Mouse (Mus musculus): ENCODE measurements around the gene Gucd1. TPM values are rescaled to one million over a fixed set of nuclear protein-coding genes. Genes with fewer than 3 reads are reported as not detected.

Gucd1 gene
- total and polyA plus RNA-seq, 2 experiments from 2014 or later, result 28.0 to 113 TPM

DNA sequence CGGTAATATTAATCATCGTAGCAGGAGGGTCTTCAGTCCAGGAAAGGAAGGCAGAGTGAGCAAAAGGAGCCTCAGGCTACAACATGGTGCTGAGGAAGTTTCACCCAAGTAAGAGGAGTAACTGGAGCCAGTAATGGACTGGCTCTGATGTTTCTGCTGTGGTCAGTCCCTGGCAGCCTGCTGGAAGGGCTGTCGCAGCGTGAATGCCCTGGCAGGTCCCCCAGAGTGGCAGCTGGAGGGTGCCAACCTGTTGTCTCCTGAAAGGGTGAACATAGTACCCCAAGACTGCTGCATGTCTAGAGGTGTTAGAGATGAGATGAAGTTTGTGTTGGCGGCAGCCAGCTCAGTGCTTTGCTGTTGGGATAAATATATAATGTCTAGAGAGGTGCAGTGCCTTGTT lies 2.8 kb upstream of the Gucd1 start:
- Histone ChIP-seq H3K9ac (replicated peaks; ENCODE audit: low read depth, low read length) (no peak overlapping the region), H3K36me3 (replicated peaks; ENCODE audit: control insufficient read depth, insufficient read depth, low read length) (peaks cover 54% of the 10 kb centered on the region), H3K27me3 (ENCODE audit: control insufficient read depth, insufficient read depth, low read length) (no peaks in the 10 kb centered on the region), H3K4me3 (ENCODE audit: low read depth, low read length) (no peak overlapping the region), H3K9me3 (replicated peaks; ENCODE audit: control insufficient read depth, low read length) (no peaks in the 10 kb centered on the region), H3K27ac (ENCODE audit: low read depth) (no peak overlapping the region), H3K4me1 (ENCODE audit: control insufficient read depth, insufficient read depth) (peaks cover 18% of the 10 kb centered on the region), H3K4me2 (ENCODE audit: low read depth, low read length) (no peak overlapping the region)
- ATAC-seq (ENCODE audit: insufficient read depth, low read depth) (no peak), DNase-seq (ENCODE audit: low spot score) (no peak)
- 92% methylated on average over 5 of the region's 5 CpGs for WGBS
- TF ChIP-seq EP300 (IDR thresholded peaks at IDR 0.05; ENCODE audit: low read depth), result no peak
- TF ChIP-seq CTCF (IDR thresholded peaks at IDR 0.05; ENCODE audit: low read depth), result no peak

DNA sequence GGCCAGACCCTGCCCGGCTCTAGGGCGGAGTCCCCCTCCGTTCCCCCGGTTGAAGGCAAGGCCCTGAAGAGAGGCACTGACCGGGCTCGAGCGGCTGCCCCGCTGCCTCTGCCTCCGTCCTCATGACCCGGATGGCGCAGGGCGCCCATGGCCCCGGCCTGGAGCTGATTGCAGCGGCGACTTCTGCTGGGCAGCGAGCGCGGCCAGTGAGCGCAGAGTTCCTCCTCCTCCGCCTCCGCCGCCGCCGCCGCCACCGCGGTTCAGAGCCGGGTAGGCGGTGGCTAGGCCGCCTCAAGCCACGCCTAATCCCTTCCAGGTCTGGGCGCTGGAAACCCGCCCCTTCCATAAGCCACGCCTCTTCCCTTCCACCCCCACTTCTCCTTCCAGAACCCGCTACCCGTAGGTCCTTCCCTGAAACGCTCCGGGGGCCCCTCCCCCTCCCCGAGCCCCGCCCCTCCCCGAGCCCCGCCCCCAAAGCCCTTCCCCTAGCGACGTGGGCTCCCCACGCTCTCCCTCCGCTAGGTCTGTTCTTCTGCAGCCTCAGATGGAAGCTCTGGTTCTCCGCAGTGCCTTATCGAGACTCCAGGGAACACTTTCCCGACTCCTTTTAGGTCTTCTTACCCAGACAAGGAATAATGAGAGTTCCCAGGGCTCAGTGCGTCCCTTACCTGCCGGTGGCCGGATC lies 557 bp downstream of the Gucd1 start, which contains the start of gene Snrpd3:
TSS of gene Snrpd3 (plus strand) at position 479 of the 685 bp plus-strand sequence.
- WGBS, result under 1% methylated on average over 32 of the region's 52 CpGs
- Histone ChIP-seq H3K4me2 (ENCODE audit: low read depth, low read length) (peak within 1 kb of the TSS; percentile 87), H3K4me3 (ENCODE audit: low read depth, low read length) (peak within 1 kb of the TSS; percentile 69), H3K27ac (ENCODE audit: low read depth) (peak within 1 kb of the TSS; percentile 100), H3K9me3 (replicated peaks; ENCODE audit: control insufficient read depth, low read length) (no peaks in the 10 kb centered on the region), H3K36me3 (replicated peaks; ENCODE audit: control insufficient read depth, insufficient read depth, low read length) (peaks cover 29% of the 10 kb centered on the region), H3K4me1 (ENCODE audit: control insufficient read depth, insufficient read depth) (peaks cover 22% of the 10 kb centered on the region), H3K9ac (replicated peaks; ENCODE audit: low read depth, low read length) (peak within 1 kb of the TSS; percentile 85), H3K27me3 (ENCODE audit: control insufficient read depth, insufficient read depth, low read length) (no peaks in the 10 kb centered on the region)
- peak; percentile 94 for ATAC-seq (ENCODE audit: insufficient read depth, low read depth)
- DNase-seq (ENCODE audit: low spot score), result peak; percentile 99
- TF ChIP-seq CTCF (IDR thresholded peaks at IDR 0.05; ENCODE audit: low read depth), result no peak
- no peak; the same call in 1 of the 2 replicates for TF ChIP-seq EP300 (IDR thresholded peaks at IDR 0.05; ENCODE audit: low read depth)

DNA sequence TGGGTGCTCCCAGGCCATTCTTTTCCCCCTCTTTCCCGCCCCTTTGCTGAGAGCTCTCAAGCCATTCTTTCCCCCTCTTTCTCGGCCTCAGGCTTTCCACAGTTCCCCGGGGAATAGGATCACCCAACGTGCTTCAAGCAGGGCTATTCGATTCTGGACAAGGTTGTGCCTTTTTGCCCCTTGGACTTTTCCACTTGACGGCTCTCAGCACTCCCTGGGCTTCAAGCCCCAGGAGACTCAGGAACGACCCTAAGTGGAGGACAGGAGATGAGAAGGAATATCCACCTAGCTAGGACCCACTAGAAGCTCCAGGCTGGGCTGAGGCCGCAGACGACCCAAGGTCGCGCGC lies 1.1 kb downstream of the Gucd1 start:
- Histone ChIP-seq H3K4me3 (ENCODE audit: low read depth, low read length) (peak overlapping the region; percentile 69), H3K9ac (replicated peaks; ENCODE audit: low read depth, low read length) (peak overlapping the region; percentile 85), H3K9me3 (replicated peaks; ENCODE audit: control insufficient read depth, low read length) (no peaks in the 10 kb centered on the region), H3K4me2 (ENCODE audit: low read depth, low read length) (peak overlapping the region; percentile 87), H3K27me3 (ENCODE audit: control insufficient read depth, insufficient read depth, low read length) (no peaks in the 10 kb centered on the region), H3K27ac (ENCODE audit: low read depth) (peak overlapping the region; percentile 100), H3K36me3 (replicated peaks; ENCODE audit: control insufficient read depth, insufficient read depth, low read length) (peaks cover 29% of the 10 kb centered on the region), H3K4me1 (ENCODE audit: control insufficient read depth, insufficient read depth) (peaks cover 22% of the 10 kb centered on the region)
- WGBS, result under 1% methylated on average over 12 of the region's 12 CpGs
- peak; percentile 19 for DNase-seq (ENCODE audit: low spot score)
- no peak; the same call in 1 of the 2 replicates for ATAC-seq (ENCODE audit: insufficient read depth, low read depth)
- TF ChIP-seq CTCF (IDR thresholded peaks at IDR 0.05; ENCODE audit: low read depth) (no peak), EP300 (IDR thresholded peaks at IDR 0.05; ENCODE audit: low read depth) (peak; percentile 40; the same call in 1 of the 2 replicates)

DNA sequence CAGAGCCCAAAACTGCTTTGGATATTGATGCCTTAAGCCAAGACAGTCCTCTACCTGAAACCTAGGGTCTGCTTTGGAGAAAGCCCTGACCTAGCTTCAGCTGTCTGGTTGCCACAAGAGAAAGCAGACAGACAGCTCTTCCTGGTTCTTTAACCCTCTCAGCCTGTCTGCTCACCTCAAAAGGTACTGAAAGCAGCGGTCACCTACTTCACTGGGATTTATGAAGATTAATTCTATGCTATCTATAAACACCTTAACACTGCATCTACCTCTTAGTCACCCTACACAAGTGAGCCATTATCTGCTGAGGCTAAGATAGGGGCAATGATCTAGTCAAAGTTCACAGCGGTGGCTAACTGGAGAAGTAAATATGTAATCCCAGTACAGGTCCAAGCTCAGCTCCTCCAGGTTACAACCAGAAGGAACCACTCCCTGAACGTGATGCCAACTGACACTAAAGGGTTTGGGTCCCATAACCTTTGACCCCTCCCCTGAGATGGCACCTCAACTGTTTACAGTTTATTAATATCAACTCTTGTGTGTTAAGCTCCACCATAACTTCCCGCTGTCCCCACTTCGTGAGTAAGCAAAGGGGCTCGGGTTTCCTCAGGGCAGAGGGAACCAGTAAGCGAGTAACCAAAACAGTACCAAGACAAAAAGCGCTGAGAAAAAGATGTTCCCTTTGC lies 1.6 kb downstream of the Gucd1 start:
- TF ChIP-seq EP300 (IDR thresholded peaks at IDR 0.05; ENCODE audit: low read depth), result no peak
- TF ChIP-seq CTCF (IDR thresholded peaks at IDR 0.05; ENCODE audit: low read depth), result no peak
- Histone ChIP-seq H3K36me3 (replicated peaks; ENCODE audit: control insufficient read depth, insufficient read depth, low read length) (peaks cover 30% of the 10 kb centered on the region), H3K27me3 (ENCODE audit: control insufficient read depth, insufficient read depth, low read length) (no peaks in the 10 kb centered on the region), H3K9me3 (replicated peaks; ENCODE audit: control insufficient read depth, low read length) (no peaks in the 10 kb centered on the region), H3K4me2 (ENCODE audit: low read depth, low read length) (peak overlapping the region; percentile 87), H3K27ac (ENCODE audit: low read depth) (peak overlapping the region; percentile 100), H3K9ac (replicated peaks; ENCODE audit: low read depth, low read length) (peak overlapping the region; percentile 85), H3K4me3 (ENCODE audit: low read depth, low read length) (peak overlapping the region; percentile 69), H3K4me1 (ENCODE audit: control insufficient read depth, insufficient read depth) (peaks cover 22% of the 10 kb centered on the region)
- WGBS, result 23% methylated on average over 8 of the region's 8 CpGs
- peak; percentile 18 for DNase-seq (ENCODE audit: low spot score)
- no peak for ATAC-seq (ENCODE audit: insufficient read depth, low read depth)

DNA sequence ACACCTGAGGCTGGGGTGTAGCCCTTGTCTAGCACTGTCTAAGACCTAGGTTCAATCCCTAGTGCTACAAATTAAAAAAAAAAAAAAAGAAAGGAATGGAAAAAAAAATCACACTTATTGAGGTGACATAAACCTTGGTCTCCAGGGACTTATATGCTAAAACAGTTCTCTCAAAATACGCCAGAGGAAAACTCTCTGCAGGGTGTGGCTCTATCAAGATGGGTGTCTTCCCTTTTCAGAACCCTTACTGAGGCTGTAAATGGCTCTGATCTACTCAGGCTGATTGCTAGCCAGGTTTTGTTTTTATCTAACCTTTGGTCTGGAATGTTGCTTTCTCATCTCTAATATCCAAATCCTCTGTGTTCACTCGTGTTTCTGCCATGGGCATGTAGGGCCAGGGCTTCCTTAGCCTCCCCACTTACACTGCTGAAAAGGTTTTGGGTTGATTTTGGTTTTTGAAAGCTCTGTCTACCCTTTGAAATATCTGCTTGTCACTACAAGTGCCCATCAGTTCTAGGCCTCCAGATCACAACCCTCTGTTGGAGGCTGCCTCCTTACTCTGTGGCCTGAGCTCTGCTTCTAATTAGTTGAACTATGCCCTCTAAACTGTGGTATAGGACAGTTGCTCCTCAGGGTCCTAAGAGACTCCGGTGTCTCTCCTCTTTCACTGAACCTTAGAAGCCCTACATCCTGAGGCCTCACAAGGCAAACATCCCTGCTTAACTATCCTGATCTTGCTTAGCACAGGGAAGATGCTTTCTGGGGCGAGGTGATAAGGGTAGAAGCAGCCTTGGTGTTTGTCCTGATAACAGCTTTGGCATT lies 2.3 kb downstream of the Gucd1 start:
- no peak for ATAC-seq (ENCODE audit: insufficient read depth, low read depth)
- H3K4me1 ChIP-seq (ENCODE audit: control insufficient read depth, insufficient read depth), result peaks cover 22% of the 10 kb centered on the region
- TF ChIP-seq EP300 (IDR thresholded peaks at IDR 0.05; ENCODE audit: low read depth), result no peak
- no peak for TF ChIP-seq CTCF (IDR thresholded peaks at IDR 0.05; ENCODE audit: low read depth)
- no peak overlapping the region for H3K4me3 ChIP-seq (ENCODE audit: low read depth, low read length)
- no peaks in the 10 kb centered on the region for H3K9me3 ChIP-seq (replicated peaks; ENCODE audit: control insufficient read depth, low read length)
- no peak for DNase-seq (ENCODE audit: low spot score)
- peak overlapping the region; percentile 87; the same call in 1 of the 2 replicates for H3K4me2 ChIP-seq (ENCODE audit: low read depth, low read length)
- H3K9ac ChIP-seq (replicated peaks; ENCODE audit: low read depth, low read length), result 0 out of 2 replicates have a peak overlapping the region, but pooled peaks have one; percentile 85
- WGBS, result 76% methylated on average over 4 of the region's 4 CpGs
- no peaks in the 10 kb centered on the region for H3K27me3 ChIP-seq (ENCODE audit: control insufficient read depth, insufficient read depth, low read length)
- no peak overlapping the region for H3K27ac ChIP-seq (ENCODE audit: low read depth)
- peaks cover 30% of the 10 kb centered on the region for H3K36me3 ChIP-seq (replicated peaks; ENCODE audit: control insufficient read depth, insufficient read depth, low read length)

All from heart, postnatal 0 days (tissue).